Mouse (Mus musculus): ENCODE data around the gene Otud3. TPM values are rescaled to one million over a fixed set of nuclear protein-coding genes. Genes with fewer than 3 reads are reported as not detected.
A peak's percentile ranks its signal among the peaks of the same experiment; 100 is the strongest.

Otud3 gene
- total RNA-seq (2012; rRNA removed), result 11.3 and 11.7 TPM in 2 replicates
- polyA plus RNA-seq (2012; ENCODE audit: insufficient read depth in 1 of 2, insufficient read length in 2 of 2, low read depth in 1 of 2, low replicate concordance in 2 of 2, missing spikeins in 1 of 2), result 10 to 100 TPM in 1 of 2 experiments, not detected in 1; 15.0 TPM

- Histone ChIP-seq H3K9ac (ENCODE audit: control insufficient read depth, low read depth, low read length, poor library complexity, severe bottlenecking) (peak within 1 kb of the TSS; percentile 89), H3K4me1 (ENCODE audit: control insufficient read depth in 1 of 2, insufficient read depth in 2 of 2, low read length in 2 of 2) (peaks cover 0 to 11% of the 10 kb centered on the region in 2 experiments; a peak in 3 of 4 replicates), H3K9me3 (replicated peaks; ENCODE audit: insufficient read depth, low read length) (no peaks in the 10 kb centered on the region), H3K79me2 (ENCODE audit: control insufficient read depth, insufficient read depth, low read length, poor library complexity) (peaks cover 13% of the 10 kb centered on the region), H3K27me3 (ENCODE audit: control insufficient read depth in 1 of 2, insufficient read depth in 2 of 2, low read length in 2 of 2) (no peaks in the 10 kb centered on the region), H3K4me3 (ENCODE audit: control insufficient read depth in 1 of 2, insufficient read depth in 1 of 2, low read depth in 2 of 2, low read length in 2 of 2) (peak within 1 kb of the TSS; percentile 79 to 84), H3K36me3 (ENCODE audit: control insufficient read depth in 1 of 2, insufficient read depth in 2 of 2, low read length in 2 of 2) (peaks cover 0 to 5% of the 10 kb centered on the region in 2 experiments; a peak in 1 of 4 replicates), H3K27ac (ENCODE audit: control insufficient read depth, low read depth, low read length) (no peak within 1 kb of the TSS)
- peak; percentile 93 for DNase-seq (ENCODE audit: low read depth, low spot score)
- TF ChIP-seq POLR2AphosphoS5 (IDR thresholded peaks at IDR 0.05; ENCODE audit: borderline replicate concordance, low read depth, low read length), result no peak
- no peak for TF ChIP-seq MYB (IDR thresholded peaks at IDR 0.05; ENCODE audit: low read depth, low read length)
- 0 out of 2 replicates have a peak, but pooled peaks have one; percentile 30 for TF ChIP-seq UBTF (IDR thresholded peaks at IDR 0.05; ENCODE audit: borderline replicate concordance, insufficient read depth, low read depth, low read length)
- no peak for TF ChIP-seq TAL1 (IDR thresholded peaks at IDR 0.05; ENCODE audit: low read length)
- no peak for TF ChIP-seq MEF2A (IDR thresholded peaks at IDR 0.05; ENCODE audit: extremely low read depth, insufficient replicate concordance, low read depth, low read length, poor library complexity, severe bottlenecking)
- no peak for TF ChIP-seq EP300 (IDR thresholded peaks at IDR 0.05; ENCODE audit: low read depth in 1 of 2, low read length in 2 of 2)
- TF ChIP-seq ETS1 (IDR thresholded peaks at IDR 0.05; ENCODE audit: low read depth, low read length), result no peak
- no peak for TF ChIP-seq MAFK (IDR thresholded peaks at IDR 0.05; ENCODE audit: borderline replicate concordance, low read depth, low read length)
- TF ChIP-seq JUND (IDR thresholded peaks at IDR 0.05; ENCODE audit: low read depth, low read length), result no peak
- no peak; the same call in 1 of the 2 replicates for TF ChIP-seq KAT2A (conservative IDR thresholded peaks at IDR 0.05; ENCODE audit: low read depth, low read length)
- TF ChIP-seq ZKSCAN1 (IDR thresholded peaks at IDR 0.05; ENCODE audit: low read depth, low read length), result no peak
- 0 out of 2 replicates have a peak, but pooled peaks have one; percentile 30 for TF ChIP-seq SMC3 (IDR thresholded peaks at IDR 0.05; ENCODE audit: low read depth, low read length)
- peak; percentile 94 for TF ChIP-seq MAX (IDR thresholded peaks at IDR 0.05; ENCODE audit: low read length)
- TF ChIP-seq GABPA (IDR thresholded peaks at IDR 0.05; ENCODE audit: low read depth, low read length), result no peak; the same call in 1 of the 2 replicates
- TF ChIP-seq RCOR1 (IDR thresholded peaks at IDR 0.05; ENCODE audit: low read depth, low read length), result no peak
- no peak for TF ChIP-seq CHD1 (IDR thresholded peaks at IDR 0.05; ENCODE audit: low read depth, low read length)
- peak; percentile 96 for TF ChIP-seq USF1 (IDR thresholded peaks at IDR 0.05; ENCODE audit: low read depth, low read length)
- no peak for TF ChIP-seq BHLHE40 (IDR thresholded peaks at IDR 0.05; ENCODE audit: borderline replicate concordance, low read depth, low read length)
- TF ChIP-seq POLR2A (IDR thresholded peaks at IDR 0.05; ENCODE audit: control insufficient read depth in 1 of 2, insufficient read depth in 1 of 2, low read depth in 1 of 2, low read length in 2 of 2, poor library complexity in 1 of 2), result peak; percentile 76 to 86
- TF ChIP-seq USF2 (IDR thresholded peaks at IDR 0.05; ENCODE audit: borderline replicate concordance in 1 of 2, insufficient read depth in 1 of 2, low read depth in 1 of 2, low read length in 2 of 2), result peak; percentile 75 to 87
- no peak for TF ChIP-seq GATA1 (IDR thresholded peaks at IDR 0.05; ENCODE audit: low read depth, low read length)
- no peak for TF ChIP-seq POLR2AphosphoS2 (IDR thresholded peaks at IDR 0.05; ENCODE audit: low read length)
- no peak for TF ChIP-seq ZMIZ1 (IDR thresholded peaks at IDR 0.05; ENCODE audit: low read depth, low read length)
- 0 out of 2 replicates have a peak, but pooled peaks have one; percentile 17 for TF ChIP-seq MYC (IDR thresholded peaks at IDR 0.05; ENCODE audit: low read depth, low read length)
- TF ChIP-seq NRF1 (IDR thresholded peaks at IDR 0.05; ENCODE audit: insufficient read depth, low read depth, low read length, poor library complexity, severe bottlenecking), result peak; percentile 76
- TF ChIP-seq ZNF384 (IDR thresholded peaks at IDR 0.05; ENCODE audit: low read depth, low read length), result no peak
- no peak for TF ChIP-seq RAD21 (IDR thresholded peaks at IDR 0.05; ENCODE audit: low read depth, low read length)
- no peak for TF ChIP-seq ZC3H11A (IDR thresholded peaks at IDR 0.05; ENCODE audit: low read depth, low read length)
- TF ChIP-seq SIN3A (IDR thresholded peaks at IDR 0.05; ENCODE audit: low read length), result peak; percentile 84
- TF ChIP-seq TCF12 (IDR thresholded peaks at IDR 0.05; ENCODE audit: low read depth, low read length), result no peak
- TF ChIP-seq ELF1 (IDR thresholded peaks at IDR 0.05; ENCODE audit: low read depth, low read length), result peak; percentile 63; the same call in 1 of the 2 replicates
- TF ChIP-seq NELFE (IDR thresholded peaks at IDR 0.05; ENCODE audit: low read depth, low read length), result peak; percentile 70
- peak; percentile 60 for TF ChIP-seq MXI1 (IDR thresholded peaks at IDR 0.05; ENCODE audit: low read depth, low read length)
- TF ChIP-seq CHD2 (IDR thresholded peaks at IDR 0.05; ENCODE audit: low read length), result no peak
- peak; percentile 38 to 76 (median 54) for TF ChIP-seq CTCF (IDR thresholded peaks at IDR 0.05 in 2 of 3, conservative IDR thresholded peaks at IDR 0.05 in 1 of 3; ENCODE audit: control insufficient read depth in 1 of 3, insufficient read depth in 1 of 3, low read depth in 2 of 3, low read length in 3 of 3, poor library complexity in 1 of 3, severe bottlenecking in 1 of 3)
- peak; percentile 83 for TF ChIP-seq HCFC1 (IDR thresholded peaks at IDR 0.05; ENCODE audit: low read depth, low read length)
- no peak for TF ChIP-seq MAZ (IDR thresholded peaks at IDR 0.05; ENCODE audit: low read depth, low read length)
Observed at GRCm38 (mm10) chr4:138913797-138914196, at the start of gene Otud3. Gene Otud3 (minus strand): TSS chr4:138913945.
